Mouse (Mus musculus): ENCODE measurements around the gene Igfbp7. TPM values are rescaled to one million over a fixed set of nuclear protein-coding genes. Genes with fewer than 3 reads are reported as not detected.

The Igfbp7 gene
- total RNA-seq, 2 experiments from 2014 or later, result 38.3 to 41.2 TPM

DNA sequence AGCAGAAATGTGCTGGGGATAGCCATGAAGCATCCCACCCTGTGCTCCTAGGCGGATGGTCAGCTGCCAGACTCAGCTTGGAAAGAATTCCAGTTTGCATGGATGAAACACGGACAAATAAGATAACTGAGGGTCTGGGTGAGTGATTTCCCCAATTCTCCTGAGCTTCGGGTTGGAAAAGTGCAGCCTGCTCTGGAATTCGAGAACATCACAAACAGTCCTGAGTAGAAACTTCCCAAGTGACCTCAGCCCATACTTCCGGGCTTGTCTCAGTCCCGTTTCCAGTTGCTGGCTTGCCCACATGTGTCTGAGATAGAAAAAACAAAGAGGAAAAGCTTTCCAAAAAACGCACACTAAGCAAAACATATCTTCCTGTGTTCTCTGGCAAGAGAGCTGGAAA is 35.6 kb downstream of the Igfbp7 start:
- intact Hi-C loops (cut with DNase I), result no loop called here
- Histone ChIP-seq H3K4me3 (no peak overlapping the region), H3K27ac (no peak overlapping the region)
- no peak for DNase-seq (ENCODE audit: extremely low spot score in 1 of 2, low spot score in 2 of 2)
- no peak for TF ChIP-seq CTCF (IDR thresholded peaks at IDR 0.05)

DNA sequence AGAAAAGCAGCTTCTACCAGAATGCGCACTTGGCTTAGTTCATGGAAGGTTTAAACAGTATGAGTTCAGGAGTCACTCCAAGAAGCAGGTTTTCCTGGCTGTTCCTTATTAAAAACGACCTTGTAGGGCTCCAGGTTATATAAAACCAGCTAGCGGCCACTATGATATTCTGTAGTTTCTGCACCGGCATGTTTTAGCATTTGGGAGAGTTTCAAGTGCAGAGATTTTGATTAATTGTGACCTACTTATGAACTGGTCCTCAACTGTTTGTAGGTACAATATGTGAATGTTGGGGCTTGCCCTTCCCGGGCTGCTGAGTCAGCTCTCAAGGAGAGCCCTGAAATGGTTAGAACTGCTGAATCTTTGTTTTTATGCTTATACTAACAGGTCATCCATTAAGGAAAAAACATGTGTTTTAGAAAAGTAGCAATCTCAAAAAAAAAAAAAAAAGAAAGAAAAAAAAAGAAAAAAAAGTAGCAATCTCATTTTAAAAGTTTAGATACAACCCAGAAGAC is 37.4 kb downstream of the Igfbp7 start:
- no peak overlapping the region for H3K27ac ChIP-seq

DNA sequence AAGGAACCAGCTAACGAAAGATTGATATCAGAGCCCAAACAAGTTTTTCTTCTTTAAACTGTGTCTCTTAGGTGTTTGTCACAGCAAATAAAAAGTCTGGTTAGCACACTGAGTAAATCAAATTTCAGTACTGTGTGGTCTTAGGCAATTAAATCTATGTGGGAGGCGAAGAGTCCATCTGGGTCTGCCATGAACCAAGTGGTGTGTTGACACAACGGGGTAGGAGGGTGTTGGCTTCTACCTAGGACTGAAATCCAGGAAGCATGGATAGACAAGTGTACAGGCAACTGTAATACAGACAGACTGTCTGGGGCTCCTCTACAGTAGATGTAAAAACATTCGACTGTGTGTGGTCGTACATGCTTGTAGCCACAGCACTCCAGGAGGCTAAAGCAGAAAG is 38.4 kb downstream of the Igfbp7 start:
- no peak overlapping the region for H3K4me3 ChIP-seq
- H3K27ac ChIP-seq, result no peak overlapping the region
- no peak for TF ChIP-seq CTCF (IDR thresholded peaks at IDR 0.05)
- intact Hi-C loops (cut with DNase I), result no loop called here
- no peak for DNase-seq (ENCODE audit: extremely low spot score in 1 of 2, low spot score in 2 of 2)

More for the DNA sequence above, 37.4 kb downstream of the Igfbp7 start:
- intact Hi-C loops (cut with DNase I), result no loop called here
- no peak for DNase-seq (ENCODE audit: extremely low spot score in 1 of 2, low spot score in 2 of 2)
- no peak overlapping the region for H3K4me3 ChIP-seq
- TF ChIP-seq CTCF (IDR thresholded peaks at IDR 0.05), result no peak

DNA sequence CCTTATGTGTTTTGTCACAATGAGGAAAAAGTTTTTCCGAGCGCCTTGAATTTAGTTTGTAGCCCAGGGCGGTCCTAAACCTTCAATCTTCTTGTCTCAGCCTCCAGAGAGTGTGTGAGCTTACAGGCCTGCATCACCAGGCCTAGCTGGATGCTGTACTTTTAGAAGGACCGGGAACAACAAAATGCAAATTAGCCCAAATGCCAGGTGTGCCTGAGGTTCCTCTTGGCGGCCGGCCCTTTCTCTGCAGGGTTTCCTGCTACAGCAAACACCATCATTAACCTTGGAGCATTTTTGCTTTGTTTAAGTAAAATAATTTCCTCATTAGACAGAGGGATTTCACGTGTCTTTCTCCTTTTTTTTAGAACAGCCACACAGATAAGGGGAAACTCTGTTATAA is 39.6 kb downstream of the Igfbp7 start:
- TF ChIP-seq CTCF (IDR thresholded peaks at IDR 0.05), result no peak
- intact Hi-C loops (cut with DNase I), result no loop called here

DNA sequence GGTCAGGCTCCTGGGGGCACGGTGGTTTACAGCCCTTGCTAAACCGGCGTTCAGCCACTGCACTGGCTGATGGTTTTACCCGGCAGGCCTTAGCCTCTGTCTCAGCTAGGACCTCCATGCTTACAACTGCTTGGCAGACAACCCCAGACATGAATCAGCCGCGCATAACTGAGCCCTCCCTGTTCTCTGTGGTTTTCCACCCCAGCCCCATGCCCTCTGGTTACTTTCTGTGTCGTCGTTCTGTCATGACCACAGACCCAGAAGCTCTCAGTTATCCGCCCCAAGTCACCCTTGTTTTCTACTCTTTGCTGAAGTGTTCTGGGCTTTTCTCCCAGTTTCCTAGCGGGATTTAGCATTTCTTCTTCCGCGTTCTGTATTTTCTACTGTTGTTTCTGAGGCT is 40.2 kb downstream of the Igfbp7 start:
- Histone ChIP-seq H3K4me3 (no peak overlapping the region), H3K27ac (no peak overlapping the region)
- intact Hi-C loops (cut with DNase I), result no loop called here
- DNase-seq (ENCODE audit: extremely low spot score in 1 of 2, low spot score in 2 of 2), result no peak
- TF ChIP-seq CTCF (IDR thresholded peaks at IDR 0.05), result no peak

More for the DNA sequence above, 39.6 kb downstream of the Igfbp7 start:
- no peak for DNase-seq (ENCODE audit: extremely low spot score in 1 of 2, low spot score in 2 of 2)
- H3K4me3 ChIP-seq, result no peak overlapping the region
- H3K27ac ChIP-seq, result no peak overlapping the region

DNA sequence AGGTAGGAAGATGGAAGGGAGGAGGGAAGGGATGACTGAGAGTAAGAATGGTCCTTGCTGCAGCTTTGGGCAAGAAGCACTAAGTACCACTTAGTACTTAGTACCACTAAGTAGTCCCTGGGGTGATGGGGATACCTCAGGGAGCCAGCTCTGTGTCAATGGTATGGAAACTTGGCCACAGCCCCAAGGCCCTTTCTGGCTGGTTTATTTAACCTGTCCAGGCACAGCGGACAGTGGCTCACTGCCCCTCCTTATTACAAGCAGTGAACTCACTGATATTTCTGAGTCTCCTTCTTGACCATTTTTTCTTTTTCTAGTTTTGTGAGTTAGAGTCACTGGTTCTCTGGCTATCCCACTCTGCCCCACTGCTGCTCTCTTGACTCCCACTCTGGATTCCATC is 40.7 kb downstream of the Igfbp7 start:
- intact Hi-C loops (cut with DNase I), result no loop called here
- no peak for DNase-seq (ENCODE audit: extremely low spot score in 1 of 2, low spot score in 2 of 2)
- no peak for TF ChIP-seq CTCF (IDR thresholded peaks at IDR 0.05)
- H3K4me3 ChIP-seq, result no peak overlapping the region
- 0 out of 2 replicates have a peak overlapping the region, but pooled peaks have one; percentile 16 for H3K27ac ChIP-seq

DNA sequence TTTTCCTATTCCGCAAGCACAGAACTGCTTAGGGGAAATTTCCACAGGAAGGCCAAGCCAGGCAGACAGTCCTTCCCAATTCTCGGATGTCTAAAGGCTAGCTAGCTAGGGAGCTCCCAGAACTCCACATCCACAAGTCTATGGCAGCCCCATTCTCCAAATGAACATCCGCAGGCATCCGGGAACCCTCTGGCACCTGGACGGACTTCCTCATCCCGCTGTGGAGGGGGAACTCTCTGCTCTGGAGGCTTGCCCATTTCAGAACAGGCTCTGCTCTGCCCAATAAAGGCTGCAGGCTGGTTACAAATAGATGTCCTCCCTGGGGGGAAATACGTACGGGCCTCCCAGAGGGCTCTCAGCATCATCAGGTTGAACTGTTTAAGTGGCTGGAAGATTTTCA is 41.5 kb downstream of the Igfbp7 start:
- intact Hi-C loops (cut with DNase I), result no loop called here
- no peak overlapping the region for H3K27ac ChIP-seq
- TF ChIP-seq CTCF (IDR thresholded peaks at IDR 0.05), result no peak
- DNase-seq (ENCODE audit: extremely low spot score in 1 of 2, low spot score in 2 of 2), result no peak
- no peak overlapping the region for H3K4me3 ChIP-seq

DNA sequence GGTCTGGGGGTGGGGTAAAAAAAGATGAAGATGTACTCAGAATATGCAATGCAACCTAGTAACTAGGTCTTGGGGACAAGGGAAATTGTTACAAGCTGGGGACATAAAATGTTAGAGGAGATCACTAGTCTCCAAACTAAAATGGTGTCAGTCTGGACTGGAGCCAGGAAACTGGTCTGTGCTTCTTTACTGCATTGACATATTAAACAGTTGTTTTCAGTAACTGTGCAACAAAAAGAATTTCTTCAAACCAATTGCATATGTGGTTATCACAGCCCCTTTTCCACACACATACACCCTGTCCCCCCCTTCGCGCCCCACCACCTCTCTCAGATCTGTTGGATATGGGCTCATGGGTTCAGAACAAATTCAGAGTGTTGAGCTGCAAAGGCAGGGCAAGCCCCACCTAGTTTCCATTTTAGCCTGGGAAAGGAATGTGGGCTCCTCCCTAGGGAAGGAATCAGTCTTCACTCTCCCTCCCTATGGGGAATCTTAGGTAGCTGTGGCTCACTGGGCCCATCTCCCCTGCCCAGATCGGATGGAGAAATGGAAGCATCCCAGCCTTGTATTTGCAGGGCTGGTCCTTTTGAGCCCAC is 43.3 kb downstream of the Igfbp7 start:
- no peak for TF ChIP-seq CTCF (IDR thresholded peaks at IDR 0.05)
- no peak overlapping the region for H3K4me3 ChIP-seq
- intact Hi-C loops (cut with DNase I), result no loop called here
- H3K27ac ChIP-seq, result no peak overlapping the region
- no peak for DNase-seq (ENCODE audit: extremely low spot score in 1 of 2, low spot score in 2 of 2)

DNA sequence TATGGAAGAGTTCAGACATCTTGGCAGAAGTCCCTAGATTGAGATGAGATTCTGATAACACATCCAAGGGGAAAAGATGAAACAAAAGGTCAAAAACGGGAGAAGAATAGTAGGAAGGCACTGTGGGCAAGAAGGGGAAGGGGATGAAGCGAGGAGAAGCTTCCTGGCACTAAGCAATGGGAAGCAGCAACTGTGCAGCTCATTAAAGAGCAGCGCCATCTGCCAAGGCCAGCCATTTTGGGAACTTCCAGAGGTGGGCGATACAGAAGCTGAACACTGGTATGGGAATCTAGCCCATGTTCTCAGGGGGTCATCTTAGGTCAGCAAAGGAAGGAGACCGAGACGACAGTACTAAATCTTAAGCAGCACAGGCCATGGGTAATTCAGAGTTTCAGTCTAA is 44.2 kb downstream of the Igfbp7 start:
- TF ChIP-seq CTCF (IDR thresholded peaks at IDR 0.05), result no peak
- intact Hi-C loops (cut with DNase I), result no loop called here
- peak in 1 of 2 experiments; percentile 39 for DNase-seq (ENCODE audit: extremely low spot score in 1 of 2, low spot score in 2 of 2)
- H3K27ac ChIP-seq, result 0 out of 2 replicates have a peak overlapping the region, but pooled peaks have one; percentile 9
- no peak overlapping the region for H3K4me3 ChIP-seq

DNA sequence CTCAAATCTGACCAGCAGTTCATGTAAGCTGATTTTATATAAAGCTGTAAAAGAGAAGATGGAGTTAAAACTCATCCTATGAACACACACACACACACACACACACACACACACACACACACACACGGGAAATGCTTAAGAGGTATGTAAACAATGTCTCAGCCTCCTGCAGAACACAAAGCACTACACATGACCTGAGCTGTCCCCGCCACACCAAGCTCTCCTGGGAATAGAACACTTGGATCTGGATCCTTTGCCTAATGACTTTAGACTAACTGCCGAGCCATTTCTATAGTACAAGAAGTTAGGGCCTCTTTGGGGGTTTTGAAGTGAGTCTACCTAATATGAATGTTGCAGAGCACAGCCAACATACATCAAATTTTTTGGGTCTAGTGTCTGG is 45.7 kb downstream of the Igfbp7 start:
- DNase-seq (ENCODE audit: extremely low spot score in 1 of 2, low spot score in 2 of 2), result no peak
- H3K27ac ChIP-seq, result no peak overlapping the region
- H3K4me3 ChIP-seq, result no peak overlapping the region
- TF ChIP-seq CTCF (IDR thresholded peaks at IDR 0.05), result no peak
- intact Hi-C loops (cut with DNase I), result no loop called here

DNA sequence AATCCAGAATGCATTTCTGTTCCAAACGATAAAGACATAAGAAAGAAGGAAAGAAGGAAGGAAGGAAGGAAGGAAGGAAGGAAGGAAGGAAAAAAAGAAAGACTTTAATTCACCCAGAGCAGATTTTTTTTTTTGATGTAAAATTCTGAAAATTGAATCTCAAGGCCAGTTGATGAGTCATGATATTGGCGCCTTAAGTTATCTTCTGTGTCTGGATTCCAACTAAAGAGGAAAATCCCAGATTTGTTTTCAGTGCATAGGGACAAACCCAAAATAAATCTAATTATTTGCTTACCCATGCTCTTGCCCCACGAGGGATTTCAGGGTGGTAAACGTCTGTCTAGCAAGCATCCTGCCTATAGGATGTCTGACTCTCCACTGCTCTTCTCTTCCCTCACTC is 46.8 kb downstream of the Igfbp7 start:
- no peak for TF ChIP-seq CTCF (IDR thresholded peaks at IDR 0.05)

DNA sequence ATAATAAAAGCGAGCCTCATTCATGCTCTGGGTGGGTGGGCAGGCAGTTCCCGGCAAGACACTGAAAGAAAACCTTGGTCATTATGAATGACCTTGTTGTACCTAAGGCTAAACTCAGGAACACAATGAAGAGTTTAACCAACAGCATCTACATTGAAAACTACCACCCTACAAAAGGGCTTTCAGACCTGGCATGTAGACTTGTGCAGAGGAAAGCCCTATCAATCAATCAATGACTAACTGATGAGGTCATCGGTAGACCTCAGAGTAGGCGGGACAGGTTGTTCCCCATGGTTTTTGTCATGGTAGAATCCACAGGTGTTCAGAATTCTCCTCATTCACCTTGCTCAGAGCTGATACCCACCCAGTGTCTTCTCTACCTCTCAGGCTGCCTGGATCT is 47.9 kb downstream of the Igfbp7 start:
- TF ChIP-seq CTCF (IDR thresholded peaks at IDR 0.05), result no peak
- intact Hi-C loops (cut with DNase I), result no loop called here
- Histone ChIP-seq H3K4me3 (no peak overlapping the region), H3K27ac (no peak overlapping the region)
- no peak for DNase-seq (ENCODE audit: extremely low spot score in 1 of 2, low spot score in 2 of 2)

More for the DNA sequence above, 46.8 kb downstream of the Igfbp7 start:
- no peak for DNase-seq (ENCODE audit: extremely low spot score in 1 of 2, low spot score in 2 of 2)
- H3K27ac ChIP-seq, result no peak overlapping the region
- H3K4me3 ChIP-seq, result no peak overlapping the region
- intact Hi-C loops (cut with DNase I), result no loop called here

DNA sequence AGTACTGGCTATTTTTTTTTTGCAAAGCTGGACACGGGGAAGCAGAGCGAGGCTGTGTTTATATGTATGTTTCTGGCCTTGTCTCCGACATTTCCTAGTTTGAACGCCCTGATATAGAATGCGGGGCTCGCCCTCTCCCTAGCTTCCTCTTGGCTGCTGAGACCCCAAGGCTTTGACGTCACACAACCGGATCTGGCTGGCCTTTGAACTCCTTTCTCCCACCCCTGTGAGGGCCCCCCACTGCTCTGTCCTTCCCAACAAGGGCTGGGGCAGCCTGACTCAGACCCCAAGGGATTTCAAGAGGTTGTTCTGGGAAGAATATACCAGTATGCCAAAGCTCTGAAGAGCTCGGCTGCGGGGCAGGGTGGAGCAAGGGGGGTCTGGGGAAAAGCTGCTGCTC is 49.5 kb downstream of the Igfbp7 start:
- intact Hi-C loops (cut with DNase I), result no loop called here
- no peak for DNase-seq (ENCODE audit: extremely low spot score in 1 of 2, low spot score in 2 of 2)
- Histone ChIP-seq H3K4me3 (peak overlapping the region; percentile 42), H3K27ac (peak overlapping the region; percentile 62)
- no peak for TF ChIP-seq CTCF (IDR thresholded peaks at IDR 0.05)
